Mouse (Mus musculus) adrenal gland (tissue): ENCODE data around the gene Pold2.

ENCODE experiments used
- intact Hi-C: fragments of 180-260 bp; cut with DNase I; formaldehyde crosslinking; loops from one replicate; pipeline ENCODE4 v1.15.1; 2025

Gene Pold2

DNA sequence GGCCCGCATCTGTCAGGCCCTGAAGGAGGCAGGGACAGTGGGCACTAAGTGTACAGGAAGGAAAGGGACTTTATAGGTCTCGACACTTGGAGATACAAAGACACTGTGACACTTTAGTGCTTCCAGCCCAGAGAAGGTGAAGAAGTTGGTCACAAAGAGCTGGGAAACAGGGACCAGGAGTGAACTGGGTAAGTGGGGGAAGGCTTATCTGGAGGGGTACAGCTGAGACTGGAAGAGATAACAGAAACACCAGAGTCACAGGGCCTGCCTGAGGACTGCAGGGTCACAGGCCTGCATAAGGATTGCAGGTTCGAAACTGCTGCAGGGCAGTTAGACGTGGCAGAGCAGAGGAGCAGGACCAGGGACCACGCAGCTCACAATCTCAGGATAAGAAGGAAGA is 50.2 kb downstream of the Pold2 start:
- intact Hi-C loops = no loop called here

DNA sequence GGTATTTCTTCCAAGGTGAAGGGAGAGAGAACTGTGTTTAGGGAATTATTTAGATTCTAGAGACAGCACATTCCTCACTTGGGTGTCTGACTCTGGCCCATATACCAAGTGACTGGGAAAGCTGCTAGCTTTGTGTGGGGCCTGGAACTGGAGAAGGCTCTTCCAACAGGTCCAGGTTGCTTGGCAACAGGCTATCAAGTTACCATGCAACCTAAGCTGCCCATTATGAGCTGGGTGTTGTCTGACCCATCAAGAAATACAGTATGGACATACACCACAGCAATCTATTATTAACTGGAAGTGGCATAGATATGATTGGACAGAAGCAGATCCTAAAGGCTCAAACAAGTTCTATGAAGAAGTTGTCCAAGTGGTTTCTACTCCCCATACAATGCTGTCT is 52.7 kb downstream of the Pold2 start:
- intact Hi-C loops = no loop called here
